Mouse (Mus musculus) T-helper 17 cell (primary cell): ENCODE measurements around the gene Cybrd1.

Experiments used
- in situ Hi-C, 2 experiments: fragments of 300-600 bp; cut with MboI, MseI; formaldehyde crosslinking; loops; 1 replicate in 1 of 2; 2 replicates in 1 of 2; pipeline ENCODE4 v1.15.1; 2025; ENCODE audit warnings: high pct_unique_total_duplicates in 2 of 2

Cybrd1 gene

GRCm38 (mm10) chr2:71167211-71167610 lies 49.5 kb downstream of the Cybrd1 start:
- in situ Hi-C loops, result no loop called here

DNA sequence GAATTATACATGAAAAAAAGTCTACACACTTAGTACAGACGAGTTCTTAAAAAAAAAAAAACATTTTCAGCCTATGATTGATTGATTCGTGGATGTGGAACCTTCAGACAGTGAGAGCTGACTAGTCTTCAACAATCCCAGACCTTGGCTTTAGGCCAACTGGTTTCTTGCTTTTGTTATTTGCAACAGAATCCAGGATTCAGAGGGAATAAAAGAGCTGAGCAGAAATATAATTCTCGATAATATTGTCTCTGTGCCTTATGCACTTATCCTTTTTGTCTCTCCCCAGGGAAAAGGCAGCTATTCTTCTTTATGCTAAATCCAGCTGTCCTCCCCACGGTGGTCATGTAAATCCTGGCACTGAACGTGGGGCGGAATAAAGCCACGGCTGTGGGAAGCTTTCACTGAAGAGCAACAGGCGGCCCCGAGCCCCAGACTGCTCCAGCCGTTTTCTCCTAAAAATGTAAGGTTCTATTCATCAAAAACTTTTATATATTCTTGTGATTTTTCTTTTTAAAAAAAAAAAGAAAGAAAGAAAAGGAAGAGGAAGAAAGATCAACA lies 50.8 kb downstream of the Cybrd1 start:
- in situ Hi-C loops, result no loop called here

DNA sequence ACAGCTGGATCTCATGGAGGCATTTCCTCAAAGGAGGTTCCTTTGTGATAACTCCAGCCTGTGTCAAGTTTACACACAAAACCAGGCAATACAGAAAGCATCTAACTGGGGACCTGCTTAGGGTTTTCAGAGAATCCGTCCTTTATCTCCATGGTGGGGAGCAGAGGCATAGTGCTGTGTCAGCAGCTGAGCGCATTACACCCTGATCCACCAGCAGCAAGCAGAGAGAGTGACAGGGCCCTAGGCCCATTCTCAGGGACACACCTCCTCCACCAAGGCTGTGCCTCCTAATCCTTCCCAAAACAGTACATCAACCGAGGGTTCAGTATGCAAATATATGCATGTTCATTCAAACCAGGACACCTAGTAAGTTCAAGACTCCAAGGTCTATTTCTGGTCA lies 55.3 kb downstream of the Cybrd1 start:
- in situ Hi-C loops, result no loop called here

- in situ Hi-C loops, result no loop called here
Observed at GRCm38 (mm10) chr2:71176329-71177249, 58.9 kb downstream of the Cybrd1 start.

DNA sequence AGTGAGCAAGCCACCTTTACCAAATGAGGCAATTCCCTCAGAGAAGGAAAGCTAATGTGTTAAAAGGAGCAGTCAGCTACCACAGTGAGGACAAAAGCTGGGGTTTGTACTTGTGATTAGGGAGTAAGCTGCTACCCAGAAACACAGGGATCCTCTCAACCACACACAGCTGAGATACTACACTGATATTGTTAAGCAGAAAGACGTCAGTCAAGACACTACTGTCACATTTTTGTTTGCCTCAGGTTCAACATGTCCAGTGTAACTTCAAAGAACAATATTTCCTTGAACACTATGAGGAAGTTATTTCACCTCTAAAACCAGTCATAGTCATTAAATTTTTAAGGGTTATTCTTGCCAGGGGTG lies 59.5 kb downstream of the Cybrd1 start:
- in situ Hi-C loops, result no loop called here

DNA sequence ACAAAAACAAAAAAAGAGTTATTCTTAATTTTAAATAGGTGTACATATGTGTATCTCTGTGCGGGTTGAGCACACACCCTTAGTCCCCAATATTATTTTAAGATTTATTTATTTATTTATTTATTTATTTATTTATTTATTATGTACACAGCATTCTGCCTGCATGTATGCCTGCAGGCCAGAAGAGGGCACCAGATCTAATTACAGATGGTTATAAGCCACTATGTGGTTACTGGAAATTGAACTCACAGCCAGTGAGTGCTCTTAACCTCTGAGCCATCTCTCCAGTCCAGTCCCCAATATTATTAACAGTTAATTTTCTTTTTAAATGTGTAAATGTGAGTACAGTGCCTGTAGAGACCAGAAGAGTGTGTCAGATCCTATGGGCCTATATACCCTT lies 60.0 kb downstream of the Cybrd1 start:
- in situ Hi-C loops, result no loop called here

- in situ Hi-C loops, result no loop called here
Observed at GRCm38 (mm10) chr2:71179716-71180115, 62.0 kb downstream of the Cybrd1 start.

GRCm38 (mm10) chr2:71180566-71181217 lies 63.0 kb downstream of the Cybrd1 start:
- in situ Hi-C loops, result no loop called here

- in situ Hi-C loops, result no loop called here
Observed at GRCm38 (mm10) chr2:71187950-71188349, 70.2 kb downstream of the Cybrd1 start.

DNA sequence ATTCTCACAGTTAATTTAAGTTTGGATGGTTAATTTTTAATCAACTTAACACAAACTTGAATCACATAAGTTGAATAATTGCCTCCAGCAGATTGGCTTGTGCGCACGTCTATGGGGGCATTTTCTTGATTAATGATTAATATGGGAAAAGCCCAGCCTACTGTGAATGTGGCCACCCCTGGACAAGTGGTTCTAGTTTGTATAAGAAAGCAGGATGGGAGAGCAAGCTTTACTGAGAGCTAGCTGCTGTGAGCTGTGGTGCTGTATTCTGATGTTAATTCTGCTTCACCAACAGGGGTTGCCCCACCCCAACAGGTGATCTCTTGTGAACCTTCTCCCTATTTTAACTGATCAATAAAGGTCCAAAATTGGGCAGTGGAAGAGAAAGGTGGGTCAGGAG lies 71.1 kb downstream of the Cybrd1 start:
- in situ Hi-C loops, result no loop called here

DNA sequence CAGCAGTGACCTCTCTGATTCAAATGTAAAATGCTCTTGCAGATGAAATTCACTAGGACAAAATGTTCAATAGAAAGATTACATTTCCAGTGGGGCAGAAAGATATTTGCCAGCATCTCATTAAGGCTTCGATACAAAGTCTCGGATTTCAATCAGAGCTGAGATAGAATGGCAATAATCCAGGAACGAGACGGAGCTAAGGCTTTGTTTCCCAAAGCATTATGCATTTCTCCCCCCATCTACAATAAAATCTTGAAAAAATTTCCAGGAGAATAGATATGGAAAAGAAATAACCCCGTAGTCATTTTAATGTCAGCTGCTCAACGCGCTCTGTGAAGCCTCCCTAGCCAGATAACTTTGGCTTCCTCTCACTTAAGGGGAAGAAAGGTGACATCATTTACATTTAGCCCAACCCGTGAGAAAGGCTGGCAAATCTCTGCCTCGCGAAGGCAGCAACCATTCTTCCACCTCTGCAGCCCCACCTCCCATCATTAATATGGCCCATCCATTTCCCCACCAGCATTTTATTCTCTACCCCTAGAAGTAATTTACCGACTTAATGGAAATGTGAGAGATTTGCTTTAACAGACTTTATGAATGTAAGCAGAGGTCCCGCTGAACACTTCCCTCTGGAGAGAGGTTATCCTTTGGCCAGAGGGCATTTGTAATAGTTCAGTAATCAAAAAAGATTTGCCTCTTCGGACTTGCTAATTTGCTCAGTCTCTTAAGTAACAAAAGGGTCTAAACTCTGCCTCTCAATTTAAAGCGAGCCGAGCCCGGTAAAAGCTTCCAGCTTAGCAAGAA lies 73.9 kb downstream of the Cybrd1 start:
- in situ Hi-C loops, result no loop called here

DNA sequence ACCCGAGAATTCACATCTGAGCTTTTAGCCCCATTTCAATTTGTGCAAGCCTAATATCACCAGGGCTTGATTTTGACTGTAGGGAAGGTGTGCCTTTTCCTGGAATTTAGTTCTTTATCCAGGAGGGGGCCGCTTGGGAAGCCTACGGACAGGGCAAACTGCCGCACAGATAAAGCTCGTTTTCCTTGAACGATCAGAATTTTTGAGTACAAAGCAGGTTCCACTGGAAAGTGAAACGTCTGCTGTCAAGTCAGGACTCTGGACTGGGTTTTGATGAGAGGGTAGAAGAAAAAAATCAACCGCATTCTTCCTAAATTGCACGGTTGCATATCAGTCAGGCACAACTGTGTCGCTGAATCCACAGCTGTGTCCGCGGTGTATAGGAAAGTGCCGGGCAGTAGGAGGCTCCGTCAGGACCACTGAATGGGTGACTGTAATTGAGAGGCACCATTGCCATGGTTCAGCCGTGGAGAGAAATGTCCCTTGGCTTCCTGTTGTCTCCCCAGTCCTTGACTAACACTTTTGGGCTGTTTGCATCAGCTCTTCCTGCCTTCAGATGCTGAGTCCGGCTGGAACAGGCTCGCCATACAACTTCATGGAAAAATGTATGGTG lies 74.6 kb downstream of the Cybrd1 start:
- in situ Hi-C loops, result no loop called here
